Mouse (Mus musculus) hindbrain, embryonic 16.5 days (tissue): ENCODE measurements around the gene Ubald2. TPM values are rescaled to one million over a fixed set of nuclear protein-coding genes. Genes with fewer than 3 reads are reported as not detected.

ENCODE experiments used
- ATAC-seq: fragments of 200-750 bp; cut with Nextera tagmentation; 2 replicates; pipeline ENCODE4 v1.8.0; 2017; ENCODE audit warnings: moderate TSS enrichment, moderate library complexity
- H3K27ac ChIP-seq: fragments of 300-500 bp; sonication (generic); 2 replicates; pipeline ENCODE4 v1.5.1; 2014; ENCODE audit warnings: low read depth, mild to moderate bottlenecking, control low read depth, low read length, moderate library complexity
- H3K27me3 ChIP-seq: fragments of 300-500 bp; sonication (generic); replicated peaks from 2 replicates; pipeline ENCODE4 v1.6.1; 2014; ENCODE audit warnings: low read length; ENCODE audit not compliant: control insufficient read depth, insufficient read depth
- H3K36me3 ChIP-seq: fragments of 300-500 bp; sonication (generic); 2 replicates; pipeline ENCODE4 v1.6.1; 2014; ENCODE audit warnings: mild to moderate bottlenecking, low read length, moderate library complexity, mixed read lengths; ENCODE audit not compliant: control insufficient read depth, insufficient read depth
- H3K4me1 ChIP-seq: fragments of 300-500 bp; sonication (generic); 2 replicates; pipeline ENCODE4 v1.6.1; 2014; ENCODE audit warnings: low read depth, low read length; ENCODE audit not compliant: control insufficient read depth, insufficient read depth
- H3K4me2 ChIP-seq: fragments of 300-500 bp; sonication (generic); 2 replicates; pipeline ENCODE4 v1.6.1; 2014; ENCODE audit warnings: mild to moderate bottlenecking, low read length, control low read depth, moderate library complexity
- H3K4me3 ChIP-seq: fragments of 300-500 bp; sonication (generic); 2 replicates; pipeline ENCODE4 v1.5.1; 2014; ENCODE audit warnings: mild to moderate bottlenecking, low read length, control low read depth, moderate library complexity
- H3K9ac ChIP-seq: fragments of 300-500 bp; sonication (generic); 2 replicates; pipeline ENCODE4 v1.6.1; 2014; ENCODE audit warnings: low read depth, mild to moderate bottlenecking, control low read depth, low read length, moderate library complexity
- H3K9me3 ChIP-seq: fragments of 300-500 bp; sonication (generic); 2 replicates; pipeline ENCODE4 v1.6.1; 2014; ENCODE audit warnings: mild to moderate bottlenecking, low read length, moderate library complexity; ENCODE audit not compliant: control insufficient read depth
- WGBS: fragments of 180-500 bp; shearing (Covaris S2); extraction: QIAGEN DNeasy Blood & Tissue Kit; methylation state at CpG from one replicate; pipeline ENCODE4 v1.1.7; 2014; 5-methylcytosine and 5-hydroxymethylcytosine counted together
- polyA plus RNA-seq: library from polyadenylated mRNA; unstranded; fragments of >200 nt; fragmentation: Nextera tagmentation; extraction: Ambion mirVana; gene quantifications from 2 replicates; pipeline ENCODE4 v1.2.1, GENCODE M21; 2015

Gene Ubald2
- polyA plus RNA-seq, 1 experiment from 2014 or later, result 28.3 TPM

DNA sequence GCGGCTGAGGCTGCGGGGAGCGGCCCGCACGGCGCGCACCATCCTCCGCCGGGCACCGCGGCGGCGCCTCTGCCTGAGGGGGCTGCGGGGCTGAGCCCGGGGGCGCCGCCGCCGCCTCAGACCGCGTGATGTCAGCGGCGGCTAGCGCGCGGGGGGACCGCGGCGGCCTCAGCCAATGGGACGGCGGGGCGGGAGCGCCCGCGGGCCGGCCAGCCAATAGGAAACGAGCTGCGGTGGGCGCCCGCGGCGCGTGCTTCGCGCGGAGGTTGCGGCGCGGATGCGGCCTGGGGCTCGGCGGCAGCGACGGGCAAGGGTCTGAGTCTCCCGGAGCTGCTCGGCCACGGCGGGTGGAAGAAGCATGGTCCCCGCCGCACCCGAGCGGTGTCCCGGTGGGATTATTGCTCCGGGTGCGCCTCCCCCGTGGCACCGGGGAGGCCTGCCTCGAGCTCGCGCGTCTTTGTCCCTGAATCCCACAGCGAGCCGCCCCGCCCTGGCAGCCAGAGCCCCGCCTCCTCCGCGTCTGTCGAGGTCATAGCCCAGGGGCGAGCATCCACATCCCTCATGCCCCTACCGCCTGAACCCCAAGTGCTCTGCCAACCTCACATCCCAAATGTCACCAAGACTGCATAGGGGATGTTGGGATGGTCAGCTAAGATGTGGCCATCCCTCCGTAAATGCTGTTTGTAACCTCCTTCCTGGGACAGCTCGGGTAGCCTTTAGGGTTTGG lies 20.8 kb upstream of the Ubald2 start, which contains the start of gene Rnf157:
Rnf157 (minus strand) TSS at position 129 of the 727 bp plus-strand sequence.
- Histone ChIP-seq H3K9ac (peak within 1 kb of the TSS; percentile 99), H3K4me3 (peak within 1 kb of the TSS; percentile 87), H3K27me3 (no peaks in the 10 kb centered on the region), H3K4me2 (peak within 1 kb of the TSS; percentile 83), H3K4me1 (peaks cover 19% of the 10 kb centered on the region), H3K27ac (peak within 1 kb of the TSS; percentile 96), H3K36me3 (no peaks in the 10 kb centered on the region), H3K9me3 (no peaks in the 10 kb centered on the region)
- WGBS, result 2% methylated on average over 52 of the region's 82 CpGs
- peak; percentile 96 for ATAC-seq

DNA sequence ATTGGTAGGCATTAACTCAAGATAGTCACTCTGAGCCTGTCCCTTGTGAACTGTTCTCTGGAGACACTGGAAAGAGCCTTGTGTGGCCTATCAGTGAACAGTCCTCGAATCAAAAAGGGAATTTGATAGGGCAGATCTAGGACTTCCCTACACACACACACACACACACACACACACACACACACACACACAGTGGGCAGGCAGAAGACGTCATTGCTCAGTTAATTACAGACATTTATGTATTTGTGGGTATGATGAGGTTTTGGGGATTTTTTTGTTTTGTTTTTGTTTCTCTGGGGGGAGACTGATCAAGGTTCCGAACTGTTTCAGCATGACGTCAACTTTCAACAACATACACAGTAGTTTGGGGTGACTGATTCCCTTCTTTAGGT lies 20.3 kb upstream of the Ubald2 start:
- H3K9me3 ChIP-seq, result no peaks in the 10 kb centered on the region
- WGBS, result 65% methylated on average over 4 of the region's 4 CpGs
- H3K36me3 ChIP-seq, result no peaks in the 10 kb centered on the region
- no peaks in the 10 kb centered on the region for H3K27me3 ChIP-seq
- peaks cover 19% of the 10 kb centered on the region for H3K4me1 ChIP-seq
- peak overlapping the region; percentile 83 for H3K4me2 ChIP-seq
- H3K9ac ChIP-seq, result peak overlapping the region; percentile 99
- peak overlapping the region; percentile 96 for H3K27ac ChIP-seq
- ATAC-seq, result 0 out of 2 replicates have a peak, but pooled peaks have one; percentile 14
- peak overlapping the region; percentile 87 for H3K4me3 ChIP-seq

- 76% methylated on average over 6 of the region's 6 CpGs for WGBS
- H3K27ac ChIP-seq, result no peak overlapping the region
- H3K9me3 ChIP-seq, result no peaks in the 10 kb centered on the region
- H3K4me1 ChIP-seq, result peaks cover 9% of the 10 kb centered on the region
- H3K9ac ChIP-seq, result no peak overlapping the region
- no peak overlapping the region for H3K4me2 ChIP-seq
- H3K27me3 ChIP-seq, result no peaks in the 10 kb centered on the region
- no peaks in the 10 kb centered on the region for H3K36me3 ChIP-seq
- ATAC-seq, result no peak
- H3K4me3 ChIP-seq, result no peak overlapping the region
These were observed 17.5 kb upstream of the Ubald2 start for GRCm38 (mm10) chr11:116416196-116416943.

DNA sequence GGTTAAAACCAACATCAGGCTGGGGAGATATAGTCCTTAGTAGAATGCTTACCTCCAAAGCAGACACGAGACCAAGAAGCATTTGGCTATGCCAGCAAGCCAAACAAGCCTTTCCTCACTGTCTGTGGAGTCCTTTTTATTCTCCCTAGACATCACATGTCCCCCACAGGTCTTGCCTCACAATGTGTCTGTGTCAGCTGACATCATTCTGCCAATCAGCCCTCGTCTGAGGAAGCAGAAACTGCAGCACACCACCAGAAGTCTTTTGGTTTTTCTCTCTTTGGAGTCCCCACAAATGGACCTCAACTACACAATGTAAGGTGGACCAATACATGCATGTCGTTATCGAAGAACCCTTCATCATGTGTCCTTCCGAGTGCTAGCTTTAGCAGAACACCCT lies 16.8 kb upstream of the Ubald2 start:
- no peaks in the 10 kb centered on the region for H3K27me3 ChIP-seq
- 83% methylated on average over 5 of the region's 5 CpGs for WGBS
- no peak overlapping the region for H3K4me2 ChIP-seq
- H3K4me1 ChIP-seq, result peaks cover 3% of the 10 kb centered on the region; the same call in 1 of the 2 replicates
- H3K9ac ChIP-seq, result no peak overlapping the region
- H3K36me3 ChIP-seq, result no peaks in the 10 kb centered on the region
- H3K9me3 ChIP-seq, result no peaks in the 10 kb centered on the region
- H3K4me3 ChIP-seq, result no peak overlapping the region
- no peak overlapping the region for H3K27ac ChIP-seq
- no peak for ATAC-seq

DNA sequence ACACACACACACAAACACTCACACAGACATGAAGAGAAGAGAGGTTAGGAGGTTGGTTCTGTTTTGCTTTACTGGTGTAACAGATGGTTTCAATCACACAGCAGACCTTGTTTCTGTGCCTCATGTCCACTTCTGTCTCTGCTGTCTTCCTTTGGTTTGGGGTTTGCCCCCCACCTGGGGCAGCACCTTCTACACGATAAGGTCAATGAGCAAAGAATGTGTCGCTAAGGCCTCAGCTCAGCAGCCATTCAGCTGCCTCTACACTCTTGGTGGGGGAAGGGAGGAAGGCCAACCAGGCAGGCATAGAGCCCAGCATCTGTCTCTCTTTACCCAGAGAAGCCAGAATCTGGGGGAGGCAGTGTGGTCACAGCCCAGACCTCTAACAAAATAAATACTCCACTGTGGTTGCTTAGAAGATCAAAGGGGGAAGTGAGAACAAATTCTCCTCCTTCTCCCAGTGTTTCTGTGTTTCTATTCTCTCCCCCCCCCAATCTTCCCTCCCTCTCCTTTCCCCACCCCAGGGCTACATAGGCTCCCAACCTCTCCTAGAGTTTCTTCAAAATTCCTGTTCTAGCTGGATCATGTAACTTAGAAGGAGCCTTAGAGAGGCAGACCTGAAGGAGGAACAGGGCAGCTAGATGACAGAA lies 15.6 kb upstream of the Ubald2 start:
- no peak overlapping the region for H3K4me2 ChIP-seq
- H3K27me3 ChIP-seq, result no peaks in the 10 kb centered on the region
- peaks cover 2% of the 10 kb centered on the region; the same call in 1 of the 2 replicates for H3K4me1 ChIP-seq
- H3K9me3 ChIP-seq, result no peaks in the 10 kb centered on the region
- WGBS, result 25% methylated on average over 2 of the region's 2 CpGs
- H3K9ac ChIP-seq, result no peak overlapping the region
- H3K36me3 ChIP-seq, result no peaks in the 10 kb centered on the region
- no peak for ATAC-seq
- H3K27ac ChIP-seq, result no peak overlapping the region
- no peak overlapping the region for H3K4me3 ChIP-seq

DNA sequence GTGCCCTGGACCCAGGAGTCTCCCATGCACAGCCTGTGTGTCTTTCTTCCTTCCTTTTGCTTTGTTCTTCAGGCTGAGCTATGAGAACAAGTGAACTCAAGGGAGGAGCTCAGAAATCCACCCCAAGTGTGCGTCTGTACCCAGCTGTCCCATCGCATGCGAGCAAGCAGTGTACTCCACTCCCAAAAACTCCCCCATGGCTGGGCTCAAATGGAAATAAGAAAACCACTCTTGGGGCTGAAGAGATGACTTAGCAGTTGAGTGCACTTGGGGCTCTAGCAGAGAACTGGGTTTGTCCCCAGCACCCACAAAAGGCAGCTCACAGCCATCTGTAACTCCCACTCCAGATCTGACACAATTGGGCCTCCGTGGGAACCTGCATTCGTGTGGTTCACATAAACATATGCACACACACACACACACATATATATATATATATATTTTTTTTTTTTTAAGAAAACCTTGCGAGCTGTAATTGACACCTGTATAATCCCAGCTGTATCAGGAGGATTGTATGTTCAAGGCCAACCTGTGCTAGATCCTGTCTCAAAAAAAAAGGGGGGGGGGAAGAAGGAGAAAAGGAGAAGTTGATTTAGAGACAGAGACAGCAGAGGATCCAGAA lies 14.9 kb upstream of the Ubald2 start:
- no peak overlapping the region for H3K4me2 ChIP-seq
- 81% methylated on average over 6 of the region's 6 CpGs for WGBS
- no peak overlapping the region for H3K27ac ChIP-seq
- H3K4me3 ChIP-seq, result no peak overlapping the region
- no peak overlapping the region for H3K9ac ChIP-seq
- no peak for ATAC-seq
- no peaks in the 10 kb centered on the region for H3K27me3 ChIP-seq
- no peaks in the 10 kb centered on the region for H3K4me1 ChIP-seq
- no peaks in the 10 kb centered on the region for H3K9me3 ChIP-seq
- H3K36me3 ChIP-seq, result no peaks in the 10 kb centered on the region

DNA sequence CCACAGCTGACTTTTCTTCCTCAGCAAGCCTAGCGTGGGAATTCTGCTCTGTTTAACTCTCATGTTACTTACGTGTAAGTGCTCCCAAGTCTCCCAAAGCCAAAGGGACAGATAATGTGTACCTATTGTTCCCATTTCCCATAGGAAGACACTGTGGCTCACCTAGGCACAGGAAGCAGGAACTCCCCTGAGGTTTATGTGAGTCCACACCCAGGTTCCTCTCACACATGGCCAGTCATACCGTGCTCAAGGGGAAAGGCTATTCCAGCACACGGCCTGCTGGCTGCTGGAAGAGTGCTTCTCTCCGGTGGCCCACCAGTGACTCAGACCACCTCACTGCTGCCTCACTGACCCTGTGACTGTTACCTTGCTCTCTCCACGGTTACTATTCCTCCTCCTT lies 12.8 kb upstream of the Ubald2 start:
- Histone ChIP-seq H3K36me3 (no peaks in the 10 kb centered on the region), H3K9ac (no peak overlapping the region), H3K9me3 (no peaks in the 10 kb centered on the region), H3K4me2 (no peak overlapping the region), H3K27me3 (no peaks in the 10 kb centered on the region), H3K4me3 (no peak overlapping the region), H3K4me1 (no peaks in the 10 kb centered on the region), H3K27ac (no peak overlapping the region)
- ATAC-seq, result no peak
- WGBS, result 76% methylated on average over 6 of the region's 6 CpGs

DNA sequence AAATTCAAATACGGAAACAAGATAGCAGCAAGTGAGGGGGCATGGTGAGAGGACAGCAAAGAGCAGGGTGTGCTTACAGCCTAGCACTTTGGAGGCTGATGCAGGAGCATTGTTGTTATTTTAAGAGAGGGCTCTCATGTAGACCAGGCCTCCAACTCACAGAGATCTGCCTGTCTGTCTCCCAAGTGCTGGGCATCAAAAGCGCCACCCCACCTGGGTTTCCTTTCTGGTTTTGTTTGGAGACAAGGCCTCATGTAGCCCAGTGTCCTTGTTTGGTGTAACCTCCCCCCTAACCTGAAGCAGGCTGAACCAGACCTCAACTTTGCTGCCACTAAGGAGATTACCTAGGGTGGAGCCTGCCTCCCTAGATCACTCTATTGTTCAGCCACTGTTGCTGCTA lies 11.3 kb upstream of the Ubald2 start:
- no peaks in the 10 kb centered on the region for H3K9me3 ChIP-seq
- H3K27me3 ChIP-seq, result no peaks in the 10 kb centered on the region
- no peak overlapping the region for H3K27ac ChIP-seq
- no peaks in the 10 kb centered on the region for H3K36me3 ChIP-seq
- ATAC-seq, result no peak
- no peak overlapping the region for H3K4me3 ChIP-seq
- no peaks in the 10 kb centered on the region for H3K4me1 ChIP-seq
- no peak overlapping the region for H3K9ac ChIP-seq
- no peak overlapping the region for H3K4me2 ChIP-seq
- WGBS, result 71% methylated on average over 2 of the region's 2 CpGs

DNA sequence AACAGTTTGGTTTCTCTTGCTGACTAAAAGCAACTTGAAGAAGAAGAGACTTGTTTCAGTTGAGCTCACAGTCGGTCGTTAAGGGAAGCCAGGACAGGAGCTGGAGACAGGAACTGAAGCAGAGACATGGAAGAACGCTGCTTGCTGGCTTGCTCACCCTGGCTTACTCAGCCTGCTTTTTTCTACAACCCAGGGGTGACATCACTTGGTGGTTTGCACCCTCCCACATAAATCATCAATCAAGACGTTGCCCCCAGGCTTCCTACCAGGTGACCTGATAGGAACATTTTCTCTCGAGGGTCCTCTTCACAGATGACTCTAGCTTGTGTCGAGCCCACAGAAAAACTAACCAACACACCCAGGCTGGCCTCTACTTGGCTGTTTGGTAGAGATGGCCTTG lies 10.7 kb upstream of the Ubald2 start:
- no peak for ATAC-seq
- no peak overlapping the region for H3K4me2 ChIP-seq
- WGBS, result 82% methylated on average over 6 of the region's 6 CpGs
- H3K27me3 ChIP-seq, result no peaks in the 10 kb centered on the region
- no peak overlapping the region for H3K27ac ChIP-seq
- H3K36me3 ChIP-seq, result no peaks in the 10 kb centered on the region
- no peak overlapping the region for H3K9ac ChIP-seq
- no peaks in the 10 kb centered on the region for H3K4me1 ChIP-seq
- no peak overlapping the region for H3K4me3 ChIP-seq
- H3K9me3 ChIP-seq, result no peaks in the 10 kb centered on the region
